Mouse (Mus musculus) lung, postnatal 4 days (tissue): ENCODE results near the gene Mtrex.

Experiments
- DNase-seq, 2 experiments: peaks; one replicate each; pipeline ENCODE4 v3.0.0; 2021

The Mtrex gene

GRCm38 (mm10) chr13:112823911-112824648, 103.1 kb downstream of the Mtrex start:
- no peak for DNase-seq

GRCm38 (mm10) chr13:112823236-112823910, 103.8 kb downstream of the Mtrex start:
- no peak for DNase-seq

GRCm38 (mm10) chr13:112822413-112822812, 104.8 kb downstream of the Mtrex start:
- no peak for DNase-seq

- DNase-seq, result no peak
Observed at GRCm38 (mm10) chr13:112818125-112818524, 109.1 kb downstream of the Mtrex start.
